Mouse (Mus musculus): ENCODE results near the gene Tdrd3. TPM values are rescaled to one million over a fixed set of nuclear protein-coding genes. Genes with fewer than 3 reads are reported as not detected.

Gene Tdrd3
- polyA plus RNA-seq (2016; fragmentation: Nextera tagmentation; extraction: Ambion mirVana) = 25.2 and 31.6 TPM in 2 replicates

GRCm38 (mm10) chr14:87415808-87416721, at the start of gene Tdrd3:
Gene Tdrd3 (plus strand): TSS chr14:87416639.
- WGBS = under 1% methylated on average over 85 of the region's 85 CpGs
- H3K4me1 ChIP-seq = 0 out of 2 replicates have a peak, but pooled peaks cover 3% of the 10 kb centered on the region
- peak; percentile 90 for DNase-seq (ENCODE audit: low spot score)

GRCm38 (mm10) chr14:87367169-87367568, 49.3 kb upstream of the Tdrd3 start:
- H3K36me3 ChIP-seq = no peaks in the 10 kb centered on the region
- no peaks in the 10 kb centered on the region for H3K9me3 ChIP-seq (replicated peaks)
- H3K4me3 ChIP-seq = no peak overlapping the region
- H3K27me3 ChIP-seq (ENCODE audit: low read depth, poor library complexity, severe bottlenecking) = no peaks in the 10 kb centered on the region
- H3K27ac ChIP-seq = no peak overlapping the region
- WGBS = 65% methylated on average over 3 of the region's 3 CpGs
- H3K4me1 ChIP-seq = no peaks in the 10 kb centered on the region
- DNase-seq (ENCODE audit: low spot score) = no peak

More at GRCm38 (mm10) chr14:87415808-87416721, at the start of gene Tdrd3:
- no peaks in the 10 kb centered on the region for H3K27me3 ChIP-seq (ENCODE audit: low read depth, poor library complexity, severe bottlenecking)
- H3K27ac ChIP-seq = peak within 1 kb of the TSS; percentile 95
- no peaks in the 10 kb centered on the region for H3K9me3 ChIP-seq (replicated peaks)
- H3K36me3 ChIP-seq = no peaks in the 10 kb centered on the region
- H3K4me3 ChIP-seq = peak within 1 kb of the TSS; percentile 77

- no peak for DNase-seq (ENCODE audit: low spot score)
- no peaks in the 10 kb centered on the region for H3K9me3 ChIP-seq (replicated peaks)
- 82% methylated on average over 2 of the region's 2 CpGs for WGBS
- H3K27me3 ChIP-seq (ENCODE audit: low read depth, poor library complexity, severe bottlenecking) = no peaks in the 10 kb centered on the region
- H3K4me1 ChIP-seq = no peaks in the 10 kb centered on the region
- no peak overlapping the region for H3K27ac ChIP-seq
- H3K36me3 ChIP-seq = no peaks in the 10 kb centered on the region
- H3K4me3 ChIP-seq = no peak overlapping the region
Observed at GRCm38 (mm10) chr14:87383041-87383440, 33.4 kb upstream of the Tdrd3 start.

- DNase-seq (ENCODE audit: low spot score) = no peak
- no peaks in the 10 kb centered on the region for H3K36me3 ChIP-seq
- H3K27ac ChIP-seq = no peak overlapping the region
- no peaks in the 10 kb centered on the region for H3K27me3 ChIP-seq (ENCODE audit: low read depth, poor library complexity, severe bottlenecking)
- 86% methylated on average over 7 of the region's 7 CpGs for WGBS
- H3K4me1 ChIP-seq = no peaks in the 10 kb centered on the region
- no peaks in the 10 kb centered on the region for H3K9me3 ChIP-seq (replicated peaks)
- H3K4me3 ChIP-seq = no peak overlapping the region
Observed at GRCm38 (mm10) chr14:87384288-87385268, 31.9 kb upstream of the Tdrd3 start.

GRCm38 (mm10) chr14:87393096-87393495, 23.3 kb upstream of the Tdrd3 start:
- Histone ChIP-seq H3K36me3 (no peaks in the 10 kb centered on the region), H3K27ac (no peak overlapping the region), H3K4me1 (no peaks in the 10 kb centered on the region), H3K9me3 (replicated peaks) (no peaks in the 10 kb centered on the region), H3K27me3 (ENCODE audit: low read depth, poor library complexity, severe bottlenecking) (no peaks in the 10 kb centered on the region), H3K4me3 (no peak overlapping the region)
- DNase-seq (ENCODE audit: low spot score) = no peak
- WGBS = 92% methylated on average over 3 of the region's 3 CpGs

- no peak overlapping the region for H3K27ac ChIP-seq
- H3K4me1 ChIP-seq = no peaks in the 10 kb centered on the region
- no peaks in the 10 kb centered on the region for H3K9me3 ChIP-seq (replicated peaks)
- H3K36me3 ChIP-seq = no peaks in the 10 kb centered on the region
- 44% methylated on average over 5 of the region's 5 CpGs for WGBS
- H3K4me3 ChIP-seq = no peak overlapping the region
- no peak for DNase-seq (ENCODE audit: low spot score)
- no peaks in the 10 kb centered on the region for H3K27me3 ChIP-seq (ENCODE audit: low read depth, poor library complexity, severe bottlenecking)
Observed at GRCm38 (mm10) chr14:87396643-87397042, 19.8 kb upstream of the Tdrd3 start.

- H3K27ac ChIP-seq = peak overlapping the region; percentile 95
- WGBS = 3% methylated on average over 11 of the region's 11 CpGs
Observed at GRCm38 (mm10) chr14:87415486-87415807, 992 bp upstream of the Tdrd3 start.

GRCm38 (mm10) chr14:87416755-87417690, 584 bp downstream of the Tdrd3 start:
- Histone ChIP-seq H3K4me3 (peak overlapping the region; percentile 77), H3K9me3 (replicated peaks) (no peaks in the 10 kb centered on the region), H3K4me1 (0 out of 2 replicates have a peak, but pooled peaks cover 3% of the 10 kb centered on the region), H3K36me3 (no peaks in the 10 kb centered on the region), H3K27ac (peak overlapping the region; percentile 95), H3K27me3 (ENCODE audit: low read depth, poor library complexity, severe bottlenecking) (no peaks in the 10 kb centered on the region)
- WGBS = 3% methylated on average over 106 of the region's 109 CpGs
- DNase-seq (ENCODE audit: low spot score) = peak; percentile 70

More at GRCm38 (mm10) chr14:87415486-87415807, 992 bp upstream of the Tdrd3 start:
- Histone ChIP-seq H3K4me3 (peak overlapping the region; percentile 77), H3K9me3 (replicated peaks) (no peaks in the 10 kb centered on the region), H3K36me3 (no peaks in the 10 kb centered on the region), H3K4me1 (0 out of 2 replicates have a peak, but pooled peaks cover 3% of the 10 kb centered on the region), H3K27me3 (ENCODE audit: low read depth, poor library complexity, severe bottlenecking) (no peaks in the 10 kb centered on the region)
- no peak for DNase-seq (ENCODE audit: low spot score)

- WGBS = 0% methylated on average over 3 of the region's 3 CpGs
- Histone ChIP-seq H3K36me3 (no peaks in the 10 kb centered on the region), H3K27me3 (ENCODE audit: low read depth, poor library complexity, severe bottlenecking) (no peaks in the 10 kb centered on the region), H3K9me3 (replicated peaks) (no peaks in the 10 kb centered on the region), H3K27ac (peak overlapping the region; percentile 95), H3K4me1 (0 out of 2 replicates have a peak, but pooled peaks cover 3% of the 10 kb centered on the region), H3K4me3 (peak overlapping the region; percentile 77)
- DNase-seq (ENCODE audit: low spot score) = no peak
Observed at GRCm38 (mm10) chr14:87417691-87418070, 1.2 kb downstream of the Tdrd3 start.

- Histone ChIP-seq H3K4me3 (no peak overlapping the region), H3K27ac (no peak overlapping the region), H3K27me3 (ENCODE audit: low read depth, poor library complexity, severe bottlenecking) (no peaks in the 10 kb centered on the region), H3K9me3 (replicated peaks) (no peaks in the 10 kb centered on the region), H3K36me3 (no peaks in the 10 kb centered on the region), H3K4me1 (peaks cover 15% of the 10 kb centered on the region; the same call in 1 of the 2 replicates)
- WGBS = 85% methylated on average over 2 of the region's 2 CpGs
- DNase-seq (ENCODE audit: low spot score) = no peak
Observed at GRCm38 (mm10) chr14:87419740-87420139, 3.3 kb downstream of the Tdrd3 start.

GRCm38 (mm10) chr14:87420576-87420975, 4.1 kb downstream of the Tdrd3 start:
- no peak overlapping the region for H3K4me3 ChIP-seq
- peaks cover 12% of the 10 kb centered on the region; the same call in 1 of the 2 replicates for H3K4me1 ChIP-seq
- no peaks in the 10 kb centered on the region for H3K9me3 ChIP-seq (replicated peaks)
- no peak for DNase-seq (ENCODE audit: low spot score)
- no peak overlapping the region for H3K27ac ChIP-seq
- no peaks in the 10 kb centered on the region for H3K36me3 ChIP-seq
- 87% methylated on average over 4 of the region's 4 CpGs for WGBS
- no peaks in the 10 kb centered on the region for H3K27me3 ChIP-seq (ENCODE audit: low read depth, poor library complexity, severe bottlenecking)

- Histone ChIP-seq H3K27me3 (ENCODE audit: low read depth, poor library complexity, severe bottlenecking) (no peaks in the 10 kb centered on the region), H3K36me3 (no peaks in the 10 kb centered on the region), H3K4me3 (no peak overlapping the region), H3K9me3 (replicated peaks) (no peaks in the 10 kb centered on the region), H3K27ac (no peak overlapping the region), H3K4me1 (peaks cover 12% of the 10 kb centered on the region; the same call in 1 of the 2 replicates)
- 96% methylated on average over 3 of the region's 3 CpGs for WGBS
- DNase-seq (ENCODE audit: low spot score) = no peak
Observed at GRCm38 (mm10) chr14:87422432-87422831, 6.0 kb downstream of the Tdrd3 start.
